Comparison of ENCODE assay signal across 28 mouse cellular contexts in genomic region chr11:63282541-63282940, GRCm38 (mm10).
DNase-seq lines count a peak whose midpoint lies in the region; TF ChIP-seq lines count a peak whose summit lies in the region.
"Had no signal": no experiment of that assay in that cellular context is flagged by ENCODE, and none has a peak within 500 bp of the region (broad histone marks: within the 10 kb centered on the region; RNA-seq: fewer than 3 reads in every experiment).

No protein-coding gene starts in this region.

- no peaks in the 10 kb centered on the region for H3K4me1 ChIP-seq in heart, adult 2 months (ENCODE audit: control insufficient read depth, insufficient read depth, low read length)
- H3K4me1 ChIP-seq: embryonic facial prominence, embryonic 15.5 days; intestine, embryonic 15.5 days; limb, embryonic 13.5 days; liver, embryonic 12.5 days; midbrain, embryonic 15.5 days had no signal

- TF ChIP-seq CTCF in heart, adult 2 months (IDR thresholded peaks at IDR 0.05) = no peak

- 73% methylated on average over 10 of the region's 10 CpGs for WGBS in heart, adult 2 months

- no peak for TF ChIP-seq POLR2A in heart, adult 2 months (IDR thresholded peaks at IDR 0.05; ENCODE audit: insufficient read depth, low read depth, low read length)

- TF ChIP-seq EP300 in heart, adult 2 months (IDR thresholded peaks at IDR 0.05; ENCODE audit: insufficient read depth, low read depth, low read length) = no peak

- H3K36me3 ChIP-seq in heart, adult 2 months (ENCODE audit: control insufficient read depth, insufficient read depth, low read length) = no peaks in the 10 kb centered on the region
- H3K36me3 ChIP-seq: embryonic facial prominence, embryonic 15.5 days; forebrain, embryonic 12.5 days; heart, embryonic 10.5 days; heart, embryonic 15.5 days; intestine, embryonic 15.5 days; limb, embryonic 13.5 days; liver, embryonic 12.5 days; midbrain, embryonic 15.5 days; neural tube, embryonic 15.5 days had no signal

- no peaks in the 10 kb centered on the region for H3K79me2 ChIP-seq in heart, adult 2 months (replicated peaks; ENCODE audit: control insufficient read depth, insufficient read depth, low read length)

- H3K27me3 ChIP-seq in heart, adult 2 months (ENCODE audit: control insufficient read depth, insufficient read depth, low read length) = no peaks in the 10 kb centered on the region
- H3K27me3 ChIP-seq: embryonic facial prominence, embryonic 15.5 days; forebrain, embryonic 12.5 days; intestine, embryonic 15.5 days; limb, embryonic 13.5 days; liver, embryonic 12.5 days; midbrain, embryonic 15.5 days; neural tube, embryonic 15.5 days; Patski had no signal

- H3K27ac ChIP-seq in heart, adult 2 months = no peak overlapping the region
- H3K27ac ChIP-seq: embryonic facial prominence, embryonic 15.5 days; forebrain, embryonic 12.5 days; heart, embryonic 10.5 days; heart, embryonic 15.5 days; hindbrain, postnatal 0 days; intestine, embryonic 15.5 days; limb, embryonic 13.5 days; liver, embryonic 12.5 days; macrophage; midbrain, embryonic 15.5 days; neural tube, embryonic 15.5 days had no signal

- intact Hi-C loops in heart, adult 2 months (cut with DNase I) = no loop called here

- DNase-seq in heart, adult 11 months = peak; percentile 39
- no peak for DNase-seq in heart, adult 2 months
- peak; percentile 72 to 80 for DNase-seq in kidney, adult 8-10 months
- DNase-seq in kidney, postnatal 4 days = no peak
- peak; percentile 86 for DNase-seq in kidney, adult 9 months
- peak; percentile 76 for DNase-seq in yolk sac, embryonic 10.5 days (ENCODE audit: low spot score)
- no peak for DNase-seq in ovary, postnatal 14 days (ENCODE audit: low spot score)
- DNase-seq: adrenal gland, postnatal 14 days; cerebellum, adult 11-12 months; cerebellum, adult 9-11 months; forebrain, postnatal 0 days; gastrocnemius, postnatal 10 days; lung, adult 18-20 months; lung, postnatal 10 days; right cerebral cortex, postnatal 25 days; thymus, postnatal 14 days had no signal

- no peak overlapping the region for H3K4me3 ChIP-seq in heart, adult 2 months
- H3K4me3 ChIP-seq: embryonic facial prominence, embryonic 15.5 days; forebrain, embryonic 12.5 days; heart, embryonic 10.5 days; heart, embryonic 15.5 days; intestine, embryonic 15.5 days; limb, embryonic 13.5 days; liver, embryonic 12.5 days; midbrain, embryonic 15.5 days; neural tube, embryonic 15.5 days had no signal

- H3K9ac ChIP-seq in heart, adult 2 months (ENCODE audit: low read depth, low read length) = no peak overlapping the region
- H3K9ac ChIP-seq: embryonic facial prominence, embryonic 15.5 days; forebrain, embryonic 12.5 days; forebrain, postnatal 0 days; heart, embryonic 15.5 days; intestine, embryonic 15.5 days; limb, embryonic 13.5 days; liver, embryonic 12.5 days; midbrain, embryonic 15.5 days; neural tube, embryonic 15.5 days had no signal

Comparison
In these comparisons a context has a peak if more than half of its experiments do, and no peak if none do; other contexts are left out.
1. DNase-seq: peak in heart, adult 11 months (single experiment), kidney, adult 8-10 months (2 of 2), kidney, adult 9 months (single experiment) and yolk sac, embryonic 10.5 days (single experiment); none in heart, adult 2 months (0 of 2), kidney, postnatal 4 days (0 of 2) and ovary, postnatal 14 days (single experiment).